Mouse (Mus musculus) ES-Bruce4 (cell line): ENCODE results near the gene Gm20431.

Experiments used
- CTCF ChIP-seq: IDR thresholded peaks from one replicate; pipeline ENCODE4 v1.8.1; 2011; ENCODE audit warnings: low read depth, low read length
- POLR2A ChIP-seq: IDR thresholded peaks from one replicate; pipeline ENCODE4 v1.8.1; 2011; ENCODE audit warnings: low read length; ENCODE audit not compliant: insufficient read depth

- TF ChIP-seq CTCF: no peak
- TF ChIP-seq POLR2A: no peak
Measured at GRCm38 (mm10) chr2:167669398-167669797, 8.1 kb upstream of the Gm20431 start.
